Mouse (Mus musculus): ENCODE measurements at regions not wholly inside any gene's neighbourhood (a gene's known extent, or its start where the extent isn't known, plus 50 kb on each side); places are given as distances from the start of the nearest gene placed in this dataset.
A peak's percentile ranks its signal among the peaks of the same experiment; 100 is the strongest.

DNA sequence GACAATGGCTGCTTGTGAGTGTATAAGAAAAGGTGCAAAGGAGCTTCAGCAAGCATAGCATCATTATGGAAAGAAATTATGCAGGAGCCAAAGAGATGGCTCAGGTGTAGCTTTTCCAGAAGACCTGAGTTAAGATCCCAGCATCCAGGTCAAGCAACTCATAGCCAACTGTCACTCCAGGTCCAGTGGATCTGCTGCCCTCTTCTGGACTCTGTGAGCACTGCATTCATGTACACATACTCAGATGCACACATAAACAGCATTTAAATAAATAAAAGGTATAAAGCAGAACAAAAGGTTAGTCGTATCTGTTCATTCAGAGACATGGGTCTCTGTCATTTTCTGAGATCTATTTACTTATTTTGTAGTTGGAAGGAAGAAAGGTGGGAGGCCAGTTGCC lies 112.0 kb upstream of the Zfp618 start:
- Histone ChIP-seq H3K36me3 (ENCODE audit: control insufficient read depth, insufficient read depth, low read length) (no peaks in the 10 kb centered on the region), H3K27me3 (ENCODE audit: control insufficient read depth, insufficient read depth, low read length) (no peaks in the 10 kb centered on the region), H3K27ac (ENCODE audit: insufficient read depth, low read depth, low read length) (no peak overlapping the region), H3K4me1 (ENCODE audit: control insufficient read depth, insufficient read depth, insufficient read length, low read length) (no peaks in the 10 kb centered on the region), H3K4me3 (ENCODE audit: low read depth, low read length) (no peak overlapping the region)
- TF ChIP-seq CTCF (IDR thresholded peaks at IDR 0.05; ENCODE audit: extremely low read depth, insufficient read length, insufficient replicate concordance, low read depth, low read length) (peak; percentile 18; the same call in 1 of the 2 replicates), POLR2A (IDR thresholded peaks at IDR 0.05; ENCODE audit: low read depth, low read length) (no peak)
- 89% methylated on average over 1 of the region's 1 CpGs for WGBS

DNA sequence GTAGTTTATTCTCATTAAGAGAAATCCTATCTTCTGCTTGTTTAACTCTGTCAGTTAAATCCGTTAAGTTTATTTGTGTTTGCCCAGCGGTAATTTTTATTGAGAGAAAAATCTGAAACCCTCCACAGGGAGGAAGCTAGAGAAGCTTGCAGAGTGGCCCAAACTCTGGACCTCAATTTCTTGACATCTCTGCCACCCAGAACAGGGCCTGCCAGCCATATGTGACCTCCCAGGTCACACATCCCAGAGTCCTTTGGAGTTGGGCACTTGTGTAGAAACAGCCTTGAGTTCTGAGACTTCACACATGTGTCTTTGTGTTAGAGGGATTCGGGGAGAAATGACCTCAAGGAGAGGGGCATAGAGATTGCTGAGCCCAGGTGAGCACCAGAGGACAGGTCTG lies 109.0 kb upstream of the Zfp618 start:
- H3K4me1 ChIP-seq (ENCODE audit: control insufficient read depth, insufficient read depth, insufficient read length, low read length), result no peaks in the 10 kb centered on the region
- H3K27me3 ChIP-seq (ENCODE audit: control insufficient read depth, insufficient read depth, low read length), result no peaks in the 10 kb centered on the region
- WGBS, result 73% methylated on average over 3 of the region's 3 CpGs
- H3K36me3 ChIP-seq (ENCODE audit: control insufficient read depth, insufficient read depth, low read length), result no peaks in the 10 kb centered on the region
- no peak for TF ChIP-seq CTCF (IDR thresholded peaks at IDR 0.05; ENCODE audit: extremely low read depth, insufficient read length, insufficient replicate concordance, low read depth, low read length)
- no peak for TF ChIP-seq POLR2A (IDR thresholded peaks at IDR 0.05; ENCODE audit: low read depth, low read length)
- H3K27ac ChIP-seq (ENCODE audit: insufficient read depth, low read depth, low read length), result no peak overlapping the region
- no peak overlapping the region for H3K4me3 ChIP-seq (ENCODE audit: low read depth, low read length)

DNA sequence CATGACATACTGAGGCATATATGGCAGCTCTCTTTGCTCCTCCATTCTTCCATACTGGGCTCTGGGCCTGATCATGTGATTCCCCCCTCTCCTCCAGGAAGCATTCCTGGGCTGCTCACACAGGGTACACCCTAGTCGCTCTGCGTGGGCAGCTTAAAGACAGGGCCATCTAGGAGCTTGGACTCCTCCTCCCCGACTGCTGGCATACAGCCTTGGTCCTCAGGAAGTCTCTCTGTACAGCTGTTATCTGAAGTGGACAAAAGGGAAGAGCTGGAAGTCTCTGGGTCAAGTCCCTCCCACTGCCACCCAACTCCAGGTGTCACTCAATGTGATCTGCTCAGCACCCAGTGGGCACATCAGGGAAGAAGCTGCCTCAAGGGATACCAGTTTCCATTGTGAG lies 102.6 kb upstream of the Zfp618 start:
- TF ChIP-seq POLR2A (IDR thresholded peaks at IDR 0.05; ENCODE audit: low read depth, low read length), result no peak
- WGBS, result 80% methylated on average over 3 of the region's 3 CpGs
- no peaks in the 10 kb centered on the region for H3K27me3 ChIP-seq (ENCODE audit: control insufficient read depth, insufficient read depth, low read length)
- no peaks in the 10 kb centered on the region for H3K36me3 ChIP-seq (ENCODE audit: control insufficient read depth, insufficient read depth, low read length)
- no peak overlapping the region for H3K27ac ChIP-seq (ENCODE audit: insufficient read depth, low read depth, low read length)
- no peaks in the 10 kb centered on the region for H3K4me1 ChIP-seq (ENCODE audit: control insufficient read depth, insufficient read depth, insufficient read length, low read length)
- H3K4me3 ChIP-seq (ENCODE audit: low read depth, low read length), result no peak overlapping the region

DNA sequence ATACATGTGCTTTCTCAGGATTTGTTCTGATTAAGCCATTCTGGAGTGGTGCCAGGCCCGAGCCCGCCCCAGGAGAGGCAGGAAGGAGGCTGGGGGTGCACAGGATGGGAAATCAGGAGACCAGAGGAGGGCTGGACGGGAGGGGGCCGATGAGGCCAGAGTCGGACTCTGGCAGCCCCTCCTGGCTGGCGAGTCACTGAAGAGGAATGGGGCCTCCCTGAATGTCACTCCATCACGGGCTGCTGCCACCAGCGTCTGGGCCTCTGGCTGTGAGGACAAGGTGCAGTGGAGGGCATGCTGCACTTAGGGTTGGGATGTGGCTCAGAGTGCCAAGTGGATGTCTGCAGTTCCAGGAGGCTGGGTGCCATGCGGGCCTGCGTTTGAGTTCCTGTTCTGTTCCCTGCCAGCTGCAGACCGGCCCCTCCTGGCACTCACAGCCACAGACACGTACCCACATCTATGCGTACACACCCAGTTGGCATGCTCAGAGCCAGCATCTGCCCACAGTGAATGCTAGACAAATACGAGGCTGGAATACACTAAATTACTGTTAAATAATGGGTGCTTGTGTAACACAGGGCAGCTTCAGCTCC lies 94.9 kb upstream of the Zfp618 start:
- WGBS, result 44% methylated on average over 14 of the region's 14 CpGs
- no peaks in the 10 kb centered on the region for H3K27me3 ChIP-seq (ENCODE audit: control insufficient read depth, insufficient read depth, low read length)

DNA sequence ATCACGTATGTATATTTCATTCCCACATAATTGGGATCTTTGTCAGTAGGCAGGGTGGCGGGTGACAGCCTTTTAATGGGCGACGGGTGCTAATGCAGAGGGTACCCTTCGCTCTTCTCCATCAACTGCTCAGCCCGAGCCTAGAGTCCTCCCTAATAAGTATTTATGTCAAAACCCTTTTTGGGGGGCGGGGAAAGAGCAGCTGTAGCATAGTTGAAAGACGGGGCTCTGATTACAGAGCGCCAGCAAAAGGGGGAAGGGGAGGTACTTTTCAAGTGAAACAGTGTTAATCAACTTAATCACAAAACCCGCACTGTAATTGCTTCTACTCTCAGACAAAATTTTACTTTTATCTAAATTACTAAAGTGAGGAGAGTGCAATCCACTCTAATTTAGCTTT lies 92.8 kb upstream of the Zfp618 start:
- WGBS, result 77% methylated on average over 10 of the region's 10 CpGs
- TF ChIP-seq CTCF (IDR thresholded peaks at IDR 0.05; ENCODE audit: extremely low read depth, insufficient read length, insufficient replicate concordance, low read depth, low read length) (no peak), POLR2A (IDR thresholded peaks at IDR 0.05; ENCODE audit: low read depth, low read length) (no peak)
- Histone ChIP-seq H3K4me1 (ENCODE audit: control insufficient read depth, insufficient read depth, insufficient read length, low read length) (no peaks in the 10 kb centered on the region), H3K4me3 (ENCODE audit: low read depth, low read length) (no peak overlapping the region), H3K36me3 (ENCODE audit: control insufficient read depth, insufficient read depth, low read length) (no peaks in the 10 kb centered on the region), H3K27ac (ENCODE audit: insufficient read depth, low read depth, low read length) (no peak overlapping the region), H3K27me3 (ENCODE audit: control insufficient read depth, insufficient read depth, low read length) (no peaks in the 10 kb centered on the region)

More for the DNA sequence above, 94.9 kb upstream of the Zfp618 start:
- H3K4me1 ChIP-seq (ENCODE audit: control insufficient read depth, insufficient read depth, insufficient read length, low read length), result no peaks in the 10 kb centered on the region
- H3K4me3 ChIP-seq (ENCODE audit: low read depth, low read length), result no peak overlapping the region
- no peaks in the 10 kb centered on the region for H3K36me3 ChIP-seq (ENCODE audit: control insufficient read depth, insufficient read depth, low read length)
- no peak overlapping the region for H3K27ac ChIP-seq (ENCODE audit: insufficient read depth, low read depth, low read length)
- TF ChIP-seq CTCF (IDR thresholded peaks at IDR 0.05; ENCODE audit: extremely low read depth, insufficient read length, insufficient replicate concordance, low read depth, low read length) (no peak), POLR2A (IDR thresholded peaks at IDR 0.05; ENCODE audit: low read depth, low read length) (no peak)

DNA sequence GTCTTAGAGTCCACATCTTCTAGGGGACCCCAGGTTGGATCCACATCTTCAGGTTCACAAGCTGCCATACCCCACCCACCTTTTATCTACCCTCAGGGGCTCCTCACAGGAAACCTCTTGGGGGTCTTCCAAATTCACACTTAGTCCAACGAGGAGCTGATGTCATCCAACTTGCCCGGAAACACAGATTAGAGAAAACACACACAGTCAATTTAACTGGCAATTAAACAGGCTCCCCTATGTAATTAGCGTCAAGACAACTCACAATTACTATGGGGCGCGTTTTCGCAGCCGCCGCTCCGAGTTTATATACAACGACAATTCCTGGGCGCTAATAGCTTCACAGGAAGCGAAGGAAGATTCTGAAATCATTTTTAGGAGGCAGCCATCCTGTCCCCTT lies 91.4 kb upstream of the Zfp618 start:
- no peak for TF ChIP-seq CTCF (IDR thresholded peaks at IDR 0.05; ENCODE audit: extremely low read depth, insufficient read length, insufficient replicate concordance, low read depth, low read length)
- Histone ChIP-seq H3K27me3 (ENCODE audit: control insufficient read depth, insufficient read depth, low read length) (no peaks in the 10 kb centered on the region), H3K27ac (ENCODE audit: insufficient read depth, low read depth, low read length) (no peak overlapping the region), H3K4me3 (ENCODE audit: low read depth, low read length) (no peak overlapping the region), H3K4me1 (ENCODE audit: control insufficient read depth, insufficient read depth, insufficient read length, low read length) (no peaks in the 10 kb centered on the region), H3K36me3 (ENCODE audit: control insufficient read depth, insufficient read depth, low read length) (no peaks in the 10 kb centered on the region)
- WGBS, result 77% methylated on average over 12 of the region's 12 CpGs

DNA sequence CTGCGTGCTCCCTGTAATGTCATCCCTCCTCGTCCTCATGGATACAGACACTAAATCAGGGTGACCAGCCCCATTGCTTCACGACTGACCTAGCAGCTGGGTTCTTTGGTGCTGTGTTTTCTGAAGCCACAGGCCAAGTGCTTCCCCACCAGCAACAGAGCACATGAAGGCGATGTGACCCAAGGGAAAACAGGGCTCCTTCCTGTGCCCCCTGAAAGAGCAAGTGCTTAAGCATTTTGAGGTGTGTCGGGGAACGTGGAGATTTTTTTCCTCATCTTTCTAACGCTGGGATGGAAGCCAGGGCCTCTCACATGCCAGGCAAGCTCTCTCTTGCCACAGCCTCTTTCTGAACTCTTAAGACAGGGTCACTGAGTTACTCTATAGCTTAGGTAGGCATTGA lies 87.3 kb upstream of the Zfp618 start:
- Histone ChIP-seq H3K27ac (ENCODE audit: insufficient read depth, low read depth, low read length) (no peak overlapping the region), H3K36me3 (ENCODE audit: control insufficient read depth, insufficient read depth, low read length) (no peaks in the 10 kb centered on the region), H3K27me3 (ENCODE audit: control insufficient read depth, insufficient read depth, low read length) (no peaks in the 10 kb centered on the region), H3K4me3 (ENCODE audit: low read depth, low read length) (no peak overlapping the region), H3K4me1 (ENCODE audit: control insufficient read depth, insufficient read depth, insufficient read length, low read length) (no peaks in the 10 kb centered on the region)
- TF ChIP-seq POLR2A (IDR thresholded peaks at IDR 0.05; ENCODE audit: low read depth, low read length) (no peak), CTCF (IDR thresholded peaks at IDR 0.05; ENCODE audit: extremely low read depth, insufficient read length, insufficient replicate concordance, low read depth, low read length) (no peak)
- WGBS, result 83% methylated on average over 7 of the region's 7 CpGs

DNA sequence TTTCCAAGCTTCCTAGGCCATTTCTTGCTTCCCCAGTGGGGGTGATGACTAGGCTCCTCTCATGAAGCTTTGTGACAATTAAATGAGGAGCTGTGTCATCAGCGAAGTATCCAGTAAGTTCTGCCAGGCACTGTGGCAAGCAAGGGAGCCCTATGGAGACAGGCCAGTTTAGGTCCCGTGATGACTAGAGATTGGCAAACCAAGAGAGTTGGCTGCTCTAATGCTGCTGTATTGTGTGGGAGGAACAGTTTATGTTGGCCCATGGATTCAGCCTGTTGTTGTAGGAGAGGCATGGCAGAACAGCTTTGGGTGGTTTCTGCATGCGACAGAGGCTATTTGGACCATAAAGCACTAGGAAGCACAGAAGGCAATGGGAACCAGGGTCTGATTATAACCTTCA lies 86.4 kb upstream of the Zfp618 start:
- no peaks in the 10 kb centered on the region for H3K27me3 ChIP-seq (ENCODE audit: control insufficient read depth, insufficient read depth, low read length)
- WGBS, result 89% methylated on average over 3 of the region's 3 CpGs
- H3K4me3 ChIP-seq (ENCODE audit: low read depth, low read length), result no peak overlapping the region
- no peak overlapping the region for H3K27ac ChIP-seq (ENCODE audit: insufficient read depth, low read depth, low read length)
- H3K4me1 ChIP-seq (ENCODE audit: control insufficient read depth, insufficient read depth, insufficient read length, low read length), result no peaks in the 10 kb centered on the region
- TF ChIP-seq CTCF (IDR thresholded peaks at IDR 0.05; ENCODE audit: extremely low read depth, insufficient read length, insufficient replicate concordance, low read depth, low read length) (no peak), POLR2A (IDR thresholded peaks at IDR 0.05; ENCODE audit: low read depth, low read length) (no peak)
- no peaks in the 10 kb centered on the region for H3K36me3 ChIP-seq (ENCODE audit: control insufficient read depth, insufficient read depth, low read length)

All from small intestine, adult 2 months (tissue).